Mouse (Mus musculus) intestine, postnatal 0 days (tissue): Measurements from ENCODE around the gene Oard1. TPM values are rescaled to one million over a fixed set of nuclear protein-coding genes. Genes with fewer than 3 reads are reported as not detected.

ENCODE experiments used
- ATAC-seq: fragments of 200-750 bp; cut with Nextera tagmentation; 2 replicates; pipeline ENCODE4 v1.8.0; 2017; ENCODE audit warnings: mild to moderate bottlenecking, moderate TSS enrichment, moderate library complexity
- H3K27ac ChIP-seq: fragments of 300-500 bp; sonication (generic); 2 replicates; pipeline ENCODE4 v1.5.1; 2014; ENCODE audit warnings: mild to moderate bottlenecking, low read depth, low read length, moderate library complexity
- H3K27me3 ChIP-seq: fragments of 300-500 bp; sonication (generic); replicated peaks from 2 replicates; pipeline ENCODE4 v1.6.1; 2014; ENCODE audit warnings: low read length, mixed read lengths; ENCODE audit not compliant: control insufficient read depth, insufficient read depth
- H3K36me3 ChIP-seq: fragments of 300-500 bp; sonication (generic); 2 replicates; pipeline ENCODE4 v1.6.1; 2014; ENCODE audit warnings: mild to moderate bottlenecking, moderate library complexity; ENCODE audit not compliant: control insufficient read depth, insufficient read depth
- H3K4me1 ChIP-seq: fragments of 300-500 bp; sonication (generic); replicated peaks from 2 replicates; pipeline ENCODE4 v1.6.1; 2014; ENCODE audit warnings: antibody characterized with exemption, low read length, mixed read lengths; ENCODE audit not compliant: control insufficient read depth, insufficient read depth
- H3K4me2 ChIP-seq: fragments of 300-500 bp; sonication (generic); replicated peaks from 2 replicates; pipeline ENCODE4 v1.6.1; 2014; ENCODE audit warnings: low read depth, mild to moderate bottlenecking, moderate library complexity
- H3K4me3 ChIP-seq: fragments of 300-500 bp; sonication (generic); 2 replicates; pipeline ENCODE4 v1.5.1; 2014; ENCODE audit warnings: low read depth, low read length
- H3K9ac ChIP-seq: fragments of 300-500 bp; sonication (generic); 2 replicates; pipeline ENCODE4 v1.6.1; 2014; ENCODE audit warnings: mild to moderate bottlenecking, low read depth, low read length
- H3K9me3 ChIP-seq: fragments of 300-500 bp; sonication (generic); 2 replicates; pipeline ENCODE4 v1.6.1; 2016; ENCODE audit warnings: mixed run types; ENCODE audit not compliant: control insufficient read depth
- CTCF ChIP-seq: sonication (generic); IDR thresholded peaks from 2 replicates; pipeline ENCODE4 v1.5.1; 2016; ENCODE audit warnings: low read depth, mild to moderate bottlenecking, control low read depth, antibody characterized with exemption, moderate library complexity
- WGBS: fragments of 180-500 bp; shearing (Covaris S2); extraction: QIAGEN DNeasy Blood & Tissue Kit; methylation state at CpG from one replicate; pipeline ENCODE4 v1.1.7; 2014; 5-methylcytosine and 5-hydroxymethylcytosine counted together
- polyA plus RNA-seq: library from polyadenylated mRNA; unstranded; fragments of >200 nt; fragmentation: Nextera tagmentation; extraction: Ambion mirVana; gene quantifications from 2 replicates; pipeline ENCODE4 v1.2.1, GENCODE M21; 2015

The Oard1 gene
- polyA plus RNA-seq, 1 experiment from 2014 or later, result 52.1 TPM

DNA sequence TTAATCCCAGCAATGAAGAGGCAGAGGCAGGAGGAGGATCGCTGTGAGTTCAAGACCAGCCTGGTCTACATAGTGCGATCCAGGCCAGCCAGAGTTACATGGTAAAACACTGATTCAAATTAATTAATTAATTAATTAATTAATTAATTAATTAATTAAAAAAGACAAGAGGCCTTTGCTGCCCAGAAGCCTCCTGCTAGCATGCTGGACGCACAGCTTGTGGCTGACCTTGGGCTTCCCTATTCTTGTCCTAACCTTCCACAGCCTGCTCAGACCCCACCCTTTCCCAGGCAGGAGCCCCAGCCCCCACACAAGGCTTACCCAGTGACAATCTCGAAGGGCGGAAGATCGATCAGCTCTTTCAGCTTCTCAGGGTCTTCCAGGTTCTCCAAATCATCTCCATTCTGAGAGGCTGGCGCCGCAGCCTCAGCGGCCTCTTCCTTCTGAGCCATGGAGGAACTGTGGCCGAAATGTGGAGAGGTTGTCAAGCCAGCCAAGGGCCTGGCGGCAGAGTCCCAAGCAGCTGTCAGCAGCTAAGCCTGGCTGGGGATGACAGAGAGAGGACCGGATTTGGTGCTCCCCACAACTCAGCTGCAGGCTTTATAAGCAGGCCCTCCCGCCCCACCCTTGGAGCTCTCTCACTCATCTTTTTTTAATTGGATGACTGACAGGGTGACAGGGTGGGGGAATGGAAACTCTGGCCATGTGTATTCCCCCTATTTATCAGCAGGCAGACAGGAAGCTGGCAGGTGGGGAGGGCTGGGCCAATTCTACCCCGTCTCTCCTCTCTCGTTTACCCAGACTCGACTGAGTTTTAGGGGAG is 22.6 kb downstream of the Oard1 start, which contains the start of gene Apobec2:
Apobec2 (minus strand) TSS at position 773 of the 823 bp plus-strand sequence.
- no peaks in the 10 kb centered on the region for H3K9me3 ChIP-seq
- 45% methylated on average over 16 of the region's 16 CpGs for whole genome bisulfite sequencing
- H3K27me3 ChIP-seq, result no peaks in the 10 kb centered on the region
- H3K27ac ChIP-seq, result peak within 1 kb of the TSS; percentile 64; the same call in 1 of the 2 replicates
- ATAC-seq, result no peak
- no peaks in the 10 kb centered on the region for H3K36me3 ChIP-seq
- no peak for TF ChIP-seq CTCF
- peak within 1 kb of the TSS; percentile 3; the same call in 1 of the 2 replicates for H3K4me2 ChIP-seq
- H3K9ac ChIP-seq, result no peak within 1 kb of the TSS; the same call in 1 of the 2 replicates
- H3K4me3 ChIP-seq, result no peak within 1 kb of the TSS
- peaks cover 14% of the 10 kb centered on the region for H3K4me1 ChIP-seq

DNA sequence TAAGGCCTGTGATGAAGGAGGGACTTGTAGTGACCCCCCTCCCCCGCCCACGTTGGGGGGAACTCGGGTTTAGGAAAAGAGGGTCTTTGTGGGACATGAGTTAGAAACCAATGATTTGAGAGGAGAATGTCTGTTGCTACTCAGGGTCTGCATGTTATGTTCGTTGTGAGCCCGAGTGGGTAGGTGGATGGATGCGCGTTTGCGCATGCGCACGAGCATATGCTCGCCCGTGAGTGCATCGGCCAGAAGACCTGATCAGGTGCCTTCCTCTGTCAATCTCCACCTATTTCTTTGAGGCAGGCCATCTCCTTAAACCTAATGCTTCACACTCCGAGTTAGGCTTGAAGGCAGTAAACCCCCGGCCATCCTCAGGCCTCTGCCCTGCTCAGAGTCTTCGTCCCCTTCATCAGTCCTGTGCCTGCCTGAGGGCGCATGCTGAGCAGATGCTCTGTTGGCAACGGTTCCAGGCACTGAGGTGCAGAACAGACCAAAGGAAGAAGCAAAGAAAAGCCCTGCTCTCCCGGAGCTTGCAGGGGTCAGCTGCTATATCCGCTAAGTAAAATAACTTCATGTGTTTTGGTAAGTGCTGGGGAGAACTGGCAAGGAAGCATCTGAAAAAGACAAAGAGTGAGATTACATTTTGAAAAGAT is 23.3 kb downstream of the Oard1 start:
- Histone ChIP-seq H3K36me3 (no peaks in the 10 kb centered on the region), H3K4me3 (no peak overlapping the region), H3K4me2 (0 out of 2 replicates have a peak overlapping the region, but pooled peaks have one; percentile 3), H3K27me3 (no peaks in the 10 kb centered on the region), H3K9ac (no peak overlapping the region), H3K9me3 (no peaks in the 10 kb centered on the region), H3K27ac (no peak overlapping the region), H3K4me1 (peaks cover 14% of the 10 kb centered on the region)
- 76% methylated on average over 20 of the region's 20 CpGs for WGBS
- ATAC-seq, result no peak
- no peak for TF ChIP-seq CTCF

DNA sequence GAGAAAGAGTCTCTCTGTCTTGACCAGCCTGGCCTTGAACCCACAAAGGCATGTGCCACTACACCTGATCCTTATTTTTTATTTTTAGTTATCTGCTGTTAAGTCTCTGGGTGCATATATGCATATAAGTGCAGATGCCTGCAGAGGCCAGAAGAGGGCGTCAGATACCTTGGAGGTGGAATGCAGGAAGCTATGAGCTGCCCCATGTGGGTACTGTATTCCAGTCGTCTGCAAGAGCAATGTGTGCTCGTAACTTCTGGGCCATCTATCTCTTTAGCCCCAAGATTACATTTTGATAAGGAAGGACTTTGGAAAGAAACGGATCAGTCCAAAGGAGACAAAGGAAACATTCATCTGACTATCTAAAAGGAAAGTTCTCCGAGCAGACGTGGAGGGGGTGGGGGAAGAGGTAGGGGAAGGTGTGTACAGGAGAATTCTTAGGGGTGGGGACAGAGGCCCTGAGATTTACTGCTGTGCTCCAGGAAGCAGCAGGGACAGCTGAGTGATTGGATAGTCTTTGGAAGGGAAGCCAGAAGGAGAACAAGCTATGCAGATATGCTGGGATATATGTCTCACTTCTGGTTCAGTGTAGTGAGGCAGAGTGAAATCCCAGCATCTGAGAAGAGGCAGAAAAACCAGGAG is 24.0 kb downstream of the Oard1 start:
- no peaks in the 10 kb centered on the region for H3K36me3 ChIP-seq
- H3K4me1 ChIP-seq, result peaks cover 14% of the 10 kb centered on the region
- H3K4me2 ChIP-seq, result no peak overlapping the region; the same call in 1 of the 2 replicates
- peak overlapping the region; percentile 64 for H3K27ac ChIP-seq
- H3K9me3 ChIP-seq, result no peaks in the 10 kb centered on the region
- peak; percentile 90 for ATAC-seq
- peak; percentile 79 for TF ChIP-seq CTCF
- H3K4me3 ChIP-seq, result no peak overlapping the region
- no peak overlapping the region for H3K9ac ChIP-seq
- WGBS, result 26% methylated on average over 6 of the region's 6 CpGs
- H3K27me3 ChIP-seq, result no peaks in the 10 kb centered on the region

- Histone ChIP-seq H3K27ac (peak overlapping the region; percentile 64; the same call in 1 of the 2 replicates), H3K4me3 (no peak overlapping the region), H3K27me3 (no peaks in the 10 kb centered on the region), H3K36me3 (no peaks in the 10 kb centered on the region), H3K9me3 (no peaks in the 10 kb centered on the region), H3K4me2 (no peak overlapping the region), H3K9ac (no peak overlapping the region), H3K4me1 (peaks cover 14% of the 10 kb centered on the region; the same call in 1 of the 2 replicates)
- 77% methylated on average over 5 of the region's 5 CpGs for WGBS
- no peak for TF ChIP-seq CTCF
- no peak for ATAC-seq
These were observed 24.7 kb downstream of the Oard1 start for GRCm38 (mm10) chr17:48434479-48434878.

DNA sequence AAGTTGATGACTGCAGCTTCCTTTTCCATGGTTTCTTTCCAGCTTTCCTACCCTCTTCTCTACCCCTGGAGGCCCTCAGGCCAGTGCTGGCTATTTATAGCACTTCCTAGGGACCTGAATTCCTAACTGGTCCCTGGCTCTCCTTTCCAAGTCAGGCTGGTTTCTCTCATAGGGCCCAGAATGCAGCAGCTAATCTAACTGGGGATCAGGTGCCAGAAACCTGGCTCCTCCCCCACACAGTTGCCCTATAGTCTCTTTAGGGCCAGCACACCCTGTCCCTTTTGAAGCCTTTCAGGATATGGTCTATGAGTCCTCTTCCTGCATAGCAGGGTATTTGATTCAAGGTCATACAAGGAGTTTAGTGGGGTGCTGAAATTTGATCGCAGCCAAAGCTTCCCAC is 26.7 kb downstream of the Oard1 start:
- peak overlapping the region; percentile 63; the same call in 1 of the 2 replicates for H3K27ac ChIP-seq
- no peak for TF ChIP-seq CTCF
- 52% methylated on average over 1 of the region's 1 CpGs for whole genome bisulfite sequencing
- peaks cover 8% of the 10 kb centered on the region; the same call in 1 of the 2 replicates for H3K4me1 ChIP-seq
- H3K9ac ChIP-seq, result 0 out of 2 replicates have a peak overlapping the region, but pooled peaks have one; percentile 5
- H3K27me3 ChIP-seq, result no peaks in the 10 kb centered on the region
- H3K4me2 ChIP-seq, result no peak overlapping the region
- no peaks in the 10 kb centered on the region for H3K9me3 ChIP-seq
- ATAC-seq, result no peak
- H3K36me3 ChIP-seq, result no peaks in the 10 kb centered on the region
- H3K4me3 ChIP-seq, result no peak overlapping the region
